Mouse (Mus musculus) midbrain, embryonic 12.5 days (tissue): ENCODE measurements around the gene Zc3h7b. TPM values are rescaled to one million over a fixed set of nuclear protein-coding genes. Genes with fewer than 3 reads are reported as not detected.

Experiments
- ATAC-seq: fragments of 200-750 bp; cut with Nextera tagmentation; 2 replicates; pipeline ENCODE4 v1.8.0; 2017; ENCODE audit warnings: low read depth, moderate TSS enrichment, moderate library complexity; ENCODE audit not compliant: low FRiP score
- H3K27ac ChIP-seq: fragments of 300-500 bp; sonication (generic); replicated peaks from 2 replicates; pipeline ENCODE4 v1.5.1; 2016; ENCODE audit warnings: mild to moderate bottlenecking
- H3K27me3 ChIP-seq: fragments of 300-500 bp; sonication (generic); 2 replicates; pipeline ENCODE4 v1.6.1; 2016; ENCODE audit warnings: mild to moderate bottlenecking
- H3K36me3 ChIP-seq: fragments of 300-500 bp; sonication (generic); 2 replicates; pipeline ENCODE4 v1.6.1; 2016
- H3K4me1 ChIP-seq: fragments of 300-500 bp; sonication (generic); 2 replicates; pipeline ENCODE4 v1.6.1; 2016
- H3K4me2 ChIP-seq: fragments of 300-500 bp; sonication (generic); replicated peaks from 2 replicates; pipeline ENCODE4 v1.6.1; 2016; ENCODE audit warnings: mild to moderate bottlenecking, moderate library complexity
- H3K4me3 ChIP-seq: fragments of 300-500 bp; sonication (generic); 2 replicates; pipeline ENCODE4 v1.5.1; 2016; ENCODE audit warnings: mild to moderate bottlenecking
- H3K9ac ChIP-seq: fragments of 300-500 bp; sonication (generic); replicated peaks from 2 replicates; pipeline ENCODE4 v1.6.1; 2016; ENCODE audit warnings: mild to moderate bottlenecking, moderate library complexity
- H3K9me3 ChIP-seq: fragments of 300-500 bp; sonication (generic); 2 replicates; pipeline ENCODE4 v1.6.1; 2016; ENCODE audit warnings: mild to moderate bottlenecking
- WGBS: fragments of 180-500 bp; shearing (Covaris S2); methylation state at CpG from one replicate; pipeline ENCODE4 v1.1.7; 2016; 5-methylcytosine and 5-hydroxymethylcytosine counted together
- polyA plus RNA-seq: library from polyadenylated mRNA; unstranded; fragments of >200 nt; fragmentation: Nextera tagmentation; extraction: Ambion mirVana; gene quantifications from 2 replicates; pipeline ENCODE4 v1.2.1, GENCODE M21; 2016

Zc3h7b gene
- polyA plus RNA-seq, 1 experiment from 2014 or later: 50.4 TPM

DNA sequence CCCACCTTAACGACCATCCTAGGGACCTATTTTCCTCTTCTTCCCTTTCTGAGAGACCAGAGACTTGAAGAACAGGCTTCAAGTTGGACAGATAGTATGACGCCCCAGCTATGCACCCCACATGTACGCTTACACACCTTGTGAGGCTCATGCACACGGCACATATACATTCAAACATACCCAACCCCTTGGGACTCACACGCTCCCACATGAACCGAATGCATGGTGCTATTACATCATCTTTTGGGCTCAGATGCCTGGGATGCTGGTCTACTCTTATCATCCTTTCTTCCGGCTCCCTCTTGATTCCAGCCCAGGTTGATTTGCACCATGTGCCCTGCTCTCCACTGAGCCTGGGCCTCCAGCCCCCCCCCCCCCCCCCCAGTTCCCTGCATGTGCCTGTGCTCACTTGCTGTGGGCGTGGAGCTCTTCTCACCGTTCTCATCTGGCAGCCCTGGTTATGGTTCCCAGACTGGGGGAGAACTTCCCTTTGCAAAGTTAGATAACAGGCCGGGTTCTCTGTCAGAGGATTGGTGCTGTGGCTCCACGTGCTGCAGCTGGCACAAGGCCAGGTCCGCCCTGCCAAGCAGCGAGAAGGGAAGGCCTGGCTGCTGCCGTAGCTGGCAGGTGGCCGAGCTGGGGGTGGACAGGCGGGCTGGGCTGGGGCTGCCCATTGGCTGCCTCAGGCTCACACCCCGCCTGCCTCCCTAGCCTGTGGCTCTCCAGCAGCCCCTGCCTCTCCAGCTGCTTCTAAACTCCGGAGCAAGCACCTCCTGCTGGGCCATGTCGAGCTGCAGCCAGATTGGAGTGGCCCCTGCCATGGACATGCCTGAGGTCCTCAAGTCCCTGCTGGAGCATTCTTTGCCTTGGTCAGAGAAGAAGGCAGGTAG is 57.4 kb downstream of the Zc3h7b start, which contains the start of gene Tef:
Tef (plus strand) TSS at position 421 of the 890 bp plus-strand sequence.
- H3K4me1 ChIP-seq: peaks cover 21% of the 10 kb centered on the region
- peak within 1 kb of the TSS; percentile 48 for H3K4me2 ChIP-seq
- peak within 1 kb of the TSS; percentile 61 for H3K27ac ChIP-seq
- peak; percentile 99 for ATAC-seq
- no peaks in the 10 kb centered on the region for H3K36me3 ChIP-seq
- peaks cover 6% of the 10 kb centered on the region; the same call in 1 of the 2 replicates for H3K27me3 ChIP-seq
- peak within 1 kb of the TSS; percentile 43 for H3K9ac ChIP-seq
- no peaks in the 10 kb centered on the region for H3K9me3 ChIP-seq
- H3K4me3 ChIP-seq: peak within 1 kb of the TSS; percentile 21
- 29% methylated on average over 19 of the region's 19 CpGs for WGBS

DNA sequence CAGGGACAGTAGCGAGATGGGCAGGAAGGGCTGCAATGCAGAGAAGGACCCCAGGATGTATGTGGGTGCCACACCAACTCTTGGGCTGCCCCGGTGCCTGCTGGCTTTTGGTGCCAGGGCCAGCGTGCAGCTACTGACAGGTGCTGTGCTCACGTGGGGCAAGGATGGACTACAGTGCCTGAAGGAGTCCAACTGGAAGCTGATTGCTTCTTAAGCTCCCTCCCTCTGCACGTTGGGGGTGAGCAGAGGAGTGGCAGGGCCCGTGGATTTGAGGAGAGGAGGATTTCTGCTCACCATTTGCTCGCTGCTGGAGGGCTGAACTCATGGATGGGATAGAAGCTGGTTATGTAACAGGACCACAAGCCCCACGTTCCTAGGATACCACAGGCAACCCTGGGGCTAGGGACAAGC is 58.1 kb downstream of the Zc3h7b start:
- WGBS: 13% methylated on average over 8 of the region's 8 CpGs
- H3K4me1 ChIP-seq: peaks cover 21% of the 10 kb centered on the region
- H3K9ac ChIP-seq: peak overlapping the region; percentile 43
- H3K4me3 ChIP-seq: peak overlapping the region; percentile 21
- no peaks in the 10 kb centered on the region for H3K36me3 ChIP-seq
- ATAC-seq: 0 out of 2 replicates have a peak, but pooled peaks have one; percentile 13
- no peaks in the 10 kb centered on the region for H3K9me3 ChIP-seq
- H3K4me2 ChIP-seq: peak overlapping the region; percentile 48
- peak overlapping the region; percentile 61 for H3K27ac ChIP-seq
- peaks cover 6% of the 10 kb centered on the region; the same call in 1 of the 2 replicates for H3K27me3 ChIP-seq

DNA sequence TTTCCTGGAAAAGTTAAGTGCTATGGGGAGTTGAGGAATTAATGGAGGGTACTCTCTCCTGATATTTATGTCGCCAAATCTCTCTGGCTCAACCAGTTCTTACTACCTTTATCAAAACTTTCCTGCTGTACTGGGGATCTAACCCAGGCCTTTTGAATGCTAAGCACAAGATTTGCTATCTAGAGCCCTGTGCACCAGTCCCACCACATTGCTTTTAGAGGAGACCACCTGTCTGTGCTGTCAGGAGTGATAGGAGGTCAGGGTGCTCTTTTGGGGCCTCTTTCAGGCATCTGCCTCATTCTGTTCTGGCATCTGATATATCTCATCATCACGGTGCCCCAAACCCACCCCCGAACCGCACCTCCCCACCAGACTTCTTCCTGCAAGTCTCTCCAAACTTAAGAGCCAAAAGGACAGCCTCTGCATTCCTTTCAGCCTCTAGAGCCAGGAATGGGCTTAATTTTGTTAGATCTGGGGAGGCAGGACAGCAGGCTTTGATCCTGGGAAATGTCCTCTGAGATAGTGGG is 58.6 kb downstream of the Zc3h7b start:
- no peaks in the 10 kb centered on the region for H3K36me3 ChIP-seq
- ATAC-seq: no peak
- 0 out of 2 replicates have a peak overlapping the region, but pooled peaks have one; percentile 48 for H3K4me2 ChIP-seq
- no peak overlapping the region for H3K4me3 ChIP-seq
- no peak overlapping the region for H3K27ac ChIP-seq
- no peak overlapping the region for H3K9ac ChIP-seq
- H3K9me3 ChIP-seq: no peaks in the 10 kb centered on the region
- H3K27me3 ChIP-seq: peaks cover 6% of the 10 kb centered on the region; the same call in 1 of the 2 replicates
- H3K4me1 ChIP-seq: peaks cover 21% of the 10 kb centered on the region
- WGBS: 58% methylated on average over 4 of the region's 4 CpGs

- no peak overlapping the region for H3K4me2 ChIP-seq
- no peak overlapping the region for H3K9ac ChIP-seq
- no peak overlapping the region for H3K4me3 ChIP-seq
- H3K9me3 ChIP-seq: no peaks in the 10 kb centered on the region
- 64% methylated on average over 1 of the region's 1 CpGs for WGBS
- ATAC-seq: no peak
- H3K27ac ChIP-seq: no peak overlapping the region
- no peaks in the 10 kb centered on the region for H3K36me3 ChIP-seq
- H3K4me1 ChIP-seq: peaks cover 21% of the 10 kb centered on the region
- H3K27me3 ChIP-seq: peaks cover 6% of the 10 kb centered on the region; the same call in 1 of the 2 replicates
These were observed 59.3 kb downstream of the Zc3h7b start for GRCm38 (mm10) chr15:81804172-81804571.

GRCm38 (mm10) chr15:81804883-81805282 is 60.0 kb downstream of the Zc3h7b start:
- Histone ChIP-seq H3K4me3 (no peak overlapping the region), H3K4me2 (no peak overlapping the region), H3K4me1 (peaks cover 24% of the 10 kb centered on the region), H3K9me3 (no peaks in the 10 kb centered on the region), H3K27me3 (peaks cover 6% of the 10 kb centered on the region; the same call in 1 of the 2 replicates), H3K27ac (no peak overlapping the region), H3K9ac (no peak overlapping the region), H3K36me3 (no peaks in the 10 kb centered on the region)
- no peak for ATAC-seq
- WGBS: 78% methylated on average over 3 of the region's 3 CpGs

DNA sequence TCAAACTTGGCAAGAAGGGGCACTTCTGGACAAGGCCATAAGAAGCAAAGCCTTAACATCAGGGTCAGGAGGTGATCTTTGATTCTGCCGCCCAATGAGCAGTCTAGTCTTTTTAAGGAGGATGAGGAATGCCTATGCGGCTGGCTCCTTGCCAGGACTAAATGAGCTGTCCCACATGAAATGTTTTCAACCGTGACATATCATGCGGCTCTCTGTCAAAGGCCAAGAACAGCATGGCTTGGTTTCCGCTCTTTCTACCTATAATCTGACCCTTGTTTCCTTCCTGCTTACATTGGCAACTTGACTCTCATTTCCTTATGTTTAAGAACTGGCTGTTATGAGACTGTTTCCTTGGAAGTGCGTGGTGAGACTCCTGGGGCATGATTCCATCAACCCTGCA is 60.8 kb downstream of the Zc3h7b start:
- Histone ChIP-seq H3K9ac (no peak overlapping the region), H3K36me3 (no peaks in the 10 kb centered on the region), H3K9me3 (no peaks in the 10 kb centered on the region), H3K4me1 (peaks cover 30% of the 10 kb centered on the region), H3K27me3 (peaks cover 6% of the 10 kb centered on the region; the same call in 1 of the 2 replicates), H3K4me3 (no peak overlapping the region), H3K4me2 (no peak overlapping the region), H3K27ac (no peak overlapping the region)
- WGBS: 60% methylated on average over 6 of the region's 6 CpGs
- ATAC-seq: no peak

- Histone ChIP-seq H3K36me3 (no peaks in the 10 kb centered on the region), H3K4me1 (peaks cover 30% of the 10 kb centered on the region), H3K27me3 (peaks cover 6% of the 10 kb centered on the region; the same call in 1 of the 2 replicates), H3K4me2 (no peak overlapping the region), H3K4me3 (no peak overlapping the region), H3K9me3 (no peaks in the 10 kb centered on the region), H3K27ac (no peak overlapping the region), H3K9ac (no peak overlapping the region)
- WGBS: 83% methylated on average over 4 of the region's 4 CpGs
- no peak for ATAC-seq
These were observed 62.0 kb downstream of the Zc3h7b start for GRCm38 (mm10) chr15:81806621-81807404.

GRCm38 (mm10) chr15:81808799-81809198 is 63.9 kb downstream of the Zc3h7b start:
- WGBS: 72% methylated on average over 2 of the region's 2 CpGs
- peaks cover 33% of the 10 kb centered on the region for H3K4me1 ChIP-seq
- no peak overlapping the region for H3K27ac ChIP-seq
- H3K9ac ChIP-seq: no peak overlapping the region
- ATAC-seq: no peak
- H3K27me3 ChIP-seq: peaks cover 6% of the 10 kb centered on the region; the same call in 1 of the 2 replicates
- no peak overlapping the region for H3K4me2 ChIP-seq
- no peak overlapping the region for H3K4me3 ChIP-seq
- H3K36me3 ChIP-seq: no peaks in the 10 kb centered on the region
- no peaks in the 10 kb centered on the region for H3K9me3 ChIP-seq

DNA sequence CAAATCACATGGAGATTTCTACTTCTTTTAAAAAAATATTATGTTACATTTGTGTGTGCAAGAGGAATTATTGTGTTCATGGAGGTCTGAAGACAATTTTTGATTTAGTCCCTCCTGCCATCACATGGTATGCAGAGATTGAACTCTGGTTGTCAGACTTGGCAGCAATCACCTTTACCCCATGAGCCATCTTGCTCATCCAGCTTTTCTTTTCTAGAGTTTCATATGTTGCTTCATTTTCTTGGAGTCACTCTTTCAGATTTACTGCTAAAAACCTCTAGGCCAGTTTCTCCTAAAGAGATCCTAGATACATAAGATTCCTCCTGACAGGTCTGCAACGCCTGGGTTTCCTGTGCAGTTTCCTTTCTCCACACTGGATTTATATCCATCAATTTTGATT is 64.7 kb downstream of the Zc3h7b start:
- H3K9me3 ChIP-seq: no peaks in the 10 kb centered on the region
- peak overlapping the region; percentile 75; the same call in 1 of the 2 replicates for H3K27ac ChIP-seq
- no peaks in the 10 kb centered on the region; the same call in 1 of the 2 replicates for H3K27me3 ChIP-seq
- peak overlapping the region; percentile 55; the same call in 1 of the 2 replicates for H3K9ac ChIP-seq
- H3K4me3 ChIP-seq: no peak overlapping the region; the same call in 1 of the 2 replicates
- H3K4me2 ChIP-seq: peak overlapping the region; percentile 73
- 58% methylated on average over 1 of the region's 1 CpGs for WGBS
- peaks cover 41% of the 10 kb centered on the region for H3K4me1 ChIP-seq
- no peak for ATAC-seq
- no peaks in the 10 kb centered on the region for H3K36me3 ChIP-seq

GRCm38 (mm10) chr15:81810150-81810549 is 65.3 kb downstream of the Zc3h7b start:
- peaks cover 4% of the 10 kb centered on the region for H3K36me3 ChIP-seq
- H3K9ac ChIP-seq: peak overlapping the region; percentile 55
- WGBS: 2% methylated on average over 10 of the region's 10 CpGs
- no peak for ATAC-seq
- no peaks in the 10 kb centered on the region; the same call in 1 of the 2 replicates for H3K27me3 ChIP-seq
- H3K4me2 ChIP-seq: peak overlapping the region; percentile 73
- peak overlapping the region; percentile 75 for H3K27ac ChIP-seq
- no peaks in the 10 kb centered on the region for H3K9me3 ChIP-seq
- peak overlapping the region; percentile 83 for H3K4me3 ChIP-seq
- H3K4me1 ChIP-seq: peaks cover 41% of the 10 kb centered on the region
